Mouse (Mus musculus) left cerebral cortex, adult 6 months (tissue): Measurements from ENCODE around the gene St3gal6. TPM values are rescaled to one million over a fixed set of nuclear protein-coding genes. Genes with fewer than 3 reads are reported as not detected.

ENCODE experiments used
- long read RNA-seq, 2 experiments: library from polyadenylated mRNA; unstranded; transcript quantifications; one replicate each; pipeline ENCODE4 v2.0.0; 2019 to 2020
- polyA plus RNA-seq: library from polyadenylated mRNA; unstranded; fragments of <200 nt; fragmentation: Nextera tagmentation; gene quantifications from 2 replicates; pipeline ENCODE4 v1.2.3, GENCODE M21; 2021

St3gal6 gene
- polyA plus RNA-seq: 14.3 and 14.5 TPM in 2 replicates
- long read RNA-seq, experiment 1, full-length matches to known transcripts: 30 of 82 reads
- long read RNA-seq, experiment 1, partial matches to known transcripts: 21 of 82 reads
- long read RNA-seq, experiment 1, other reads (novel, unspliced or antisense): 31 of 82 reads
- long read RNA-seq, experiment 2, full-length matches to known transcripts: 5 of 19 reads
- long read RNA-seq, experiment 2, partial matches to known transcripts: 8 of 19 reads
- long read RNA-seq, experiment 2, other reads (novel, unspliced or antisense): 6 of 19 reads

DNA sequence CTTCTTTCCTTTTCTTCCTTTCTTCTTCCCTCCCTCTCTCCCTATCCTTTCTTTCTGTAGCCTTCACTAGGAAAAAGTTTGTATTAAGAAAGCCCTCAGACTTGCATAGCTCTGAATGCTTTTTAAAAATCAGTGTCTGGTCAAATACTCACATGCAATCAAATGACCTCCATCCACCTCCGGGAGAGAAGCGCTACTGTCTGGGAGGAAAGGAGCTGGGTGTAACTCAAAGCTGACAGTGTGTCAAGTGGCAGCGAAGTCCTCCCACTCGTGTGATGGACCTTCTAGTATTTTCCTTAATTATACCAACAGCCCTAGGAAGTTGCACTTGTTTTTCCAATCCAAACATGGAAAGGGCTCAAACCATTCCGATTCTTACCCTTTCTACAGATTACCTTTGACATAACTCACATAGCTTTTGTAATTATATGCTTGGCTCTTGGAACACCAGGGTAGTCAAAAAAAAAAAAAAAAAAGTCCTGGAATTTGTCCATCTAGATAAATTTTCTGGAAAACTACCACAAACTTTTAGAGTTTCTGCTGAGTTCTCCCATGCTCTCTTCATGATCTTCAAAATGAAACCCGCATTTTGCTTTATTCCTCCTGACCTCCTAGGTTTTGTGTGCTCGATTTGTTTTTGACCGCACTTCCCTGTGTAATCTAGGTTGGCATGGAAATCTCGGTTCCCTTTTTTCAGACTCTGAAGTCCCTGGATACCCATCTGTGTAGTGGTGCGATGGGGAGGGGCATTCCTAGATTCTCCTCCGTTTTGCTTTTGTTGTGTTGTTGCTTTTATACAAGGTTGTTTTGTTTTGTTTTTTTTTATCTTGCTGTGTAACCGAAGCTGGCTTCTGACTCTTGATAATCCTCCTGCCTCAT, at the start of gene St3gal6:
TSS of gene St3gal6 (minus strand) at position 272 of the 879 bp plus-strand sequence.

Other genes with a start within 250 kb of the St3gal6 start
- 1.4 and 1.9 TPM in 2 replicates for gene Dcbld2, start 115.8 kb downstream of the St3gal6 start, polyA plus RNA-seq
- gene Gm813, start 92.7 kb upstream of the St3gal6 start, polyA plus RNA-seq: not detected in 2 replicates
- not detected in 2 replicates for gene E330017A01Rik, start 114.5 kb upstream of the St3gal6 start, polyA plus RNA-seq
- 20.8 and 37.0 TPM in 2 replicates for gene Cpox, start 146.0 kb upstream of the St3gal6 start, polyA plus RNA-seq
- not detected in 2 replicates for gene Gpr15, start 194.8 kb upstream of the St3gal6 start, polyA plus RNA-seq
- 91.6 and 124 TPM in 2 replicates for gene Cldnd1, start 203.7 kb upstream of the St3gal6 start, polyA plus RNA-seq
- gene Olfr172, start 238.9 kb upstream of the St3gal6 start, polyA plus RNA-seq: not detected in 2 replicates